Mouse (Mus musculus) kidney, postnatal 14 days (tissue): Measurements from ENCODE around the gene 1810065E05Rik.

Source experiments
- DNase-seq: peaks from one replicate; pipeline ENCODE4 v3.0.0; 2022; ENCODE audit warnings: mixed read lengths

1810065E05Rik gene

GRCm38 (mm10) chr11:58420815-58421214, at the start of gene 1810065E05Rik:
1810065E05Rik (plus strand) TSS chr11:58421111.
- DNase-seq = no peak

GRCm38 (mm10) chr11:58377273-58377672, 43.6 kb upstream of the 1810065E05Rik start:
- DNase-seq = no peak

- DNase-seq = no peak
These were observed 43.2 kb upstream of the 1810065E05Rik start for GRCm38 (mm10) chr11:58377686-58378085.

GRCm38 (mm10) chr11:58378763-58379278, 42.1 kb upstream of the 1810065E05Rik start, which contains the start of gene Lypd8:
Lypd8 (plus strand) TSS chr11:58379043.
- DNase-seq = no peak

GRCm38 (mm10) chr11:58379516-58379915, 41.4 kb upstream of the 1810065E05Rik start:
- no peak for DNase-seq

- DNase-seq = no peak
These were observed 38.4 kb upstream of the 1810065E05Rik start for GRCm38 (mm10) chr11:58382471-58382870.

GRCm38 (mm10) chr11:58399985-58400645, 20.8 kb upstream of the 1810065E05Rik start:
- no peak for DNase-seq

- no peak for DNase-seq
These were observed 20.3 kb upstream of the 1810065E05Rik start for GRCm38 (mm10) chr11:58400655-58401054.

- DNase-seq = no peak
These were observed 12.8 kb upstream of the 1810065E05Rik start for GRCm38 (mm10) chr11:58408066-58408465.

GRCm38 (mm10) chr11:58418336-58418735, 2.6 kb upstream of the 1810065E05Rik start:
- DNase-seq = no peak

GRCm38 (mm10) chr11:58432259-58432658, 11.3 kb downstream of the 1810065E05Rik start, which contains the start of gene Gm12253:
Gm12253 (plus strand) TSS chr11:58432559.
- DNase-seq = no peak

- DNase-seq = no peak
These were observed 17.0 kb downstream of the 1810065E05Rik start for GRCm38 (mm10) chr11:58437866-58438265.

- no peak for DNase-seq
These were observed 31.8 kb downstream of the 1810065E05Rik start, which contains the start of gene Lypd9 for GRCm38 (mm10) chr11:58452759-58453158. Lypd9 (minus strand) TSS chr11:58452923.

- DNase-seq = no peak
These were observed 32.7 kb downstream of the 1810065E05Rik start for GRCm38 (mm10) chr11:58453592-58453991.

GRCm38 (mm10) chr11:58462170-58462569, 41.3 kb downstream of the 1810065E05Rik start, which contains the start of gene Olfr30:
Olfr30 (minus strand) TSS chr11:58462270.
- no peak for DNase-seq
